Mouse (Mus musculus) spleen, adult 10 weeks (tissue): ENCODE measurements around the gene Ckap2l. TPM values are rescaled to one million over a fixed set of nuclear protein-coding genes. Genes with fewer than 3 reads are reported as not detected.

Experiments used
- polyA plus RNA-seq: library from polyadenylated mRNA; stranded (reverse); fragments of 350-450 nt; fragmentation: Illumina TruSeq; extraction: RNeasy Lipid Tissue Mini Kit (QIAGEN cat#74804); gene quantifications from one replicate; pipeline ENCODE4 v1.2.3, GENCODE M21; 2015; ENCODE audit warnings: low replicate concordance; ENCODE audit not compliant: insufficient read depth

The Ckap2l gene
- polyA plus RNA-seq = 11.6 TPM

DNA sequence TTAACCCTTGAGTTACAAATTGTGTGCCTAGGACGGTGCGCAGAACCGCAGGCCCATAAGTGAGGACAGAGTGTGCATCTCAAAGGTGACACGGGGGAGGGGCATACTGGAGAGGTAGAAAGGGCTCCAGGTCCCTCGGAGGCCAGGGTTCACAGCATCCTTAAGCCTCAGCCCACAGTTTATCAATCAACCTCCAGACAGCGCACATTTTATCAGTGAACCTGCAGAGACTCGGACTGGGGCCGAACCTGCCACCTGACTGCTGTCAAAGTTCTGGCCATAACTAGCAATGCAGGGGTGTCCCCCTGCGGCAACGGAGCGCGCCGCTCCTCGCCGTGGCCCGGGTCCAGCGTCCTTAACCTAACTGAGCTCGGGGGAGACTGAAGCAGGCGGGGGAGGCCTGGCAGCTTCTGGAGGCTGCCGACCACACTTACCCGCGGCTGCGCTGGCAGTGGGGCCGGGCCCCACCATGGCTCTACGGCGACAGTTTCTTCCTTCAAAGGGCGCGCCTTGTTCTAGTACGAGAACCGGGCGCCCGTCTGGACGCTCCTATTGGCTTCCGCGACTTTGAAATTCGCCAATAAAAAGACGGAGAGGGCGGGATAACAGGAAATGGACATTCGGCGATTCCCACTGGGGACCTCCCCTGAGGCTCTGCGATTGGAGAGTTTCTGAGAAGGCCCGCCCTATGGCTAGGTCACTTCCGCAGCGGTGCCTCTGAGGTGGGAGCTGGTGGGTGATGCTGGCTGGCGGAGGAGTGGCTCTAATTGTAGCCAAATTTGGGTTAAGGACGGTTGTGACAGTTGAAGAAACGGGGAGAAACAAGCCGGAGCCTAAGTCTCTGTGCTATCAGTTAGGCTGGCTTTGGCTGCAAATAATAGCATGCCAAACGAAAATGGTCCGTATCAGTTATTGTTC lies at the start of gene Ckap2l:
Ckap2l (minus strand) TSS at position 542 of the 918 bp plus-strand sequence.

DNA sequence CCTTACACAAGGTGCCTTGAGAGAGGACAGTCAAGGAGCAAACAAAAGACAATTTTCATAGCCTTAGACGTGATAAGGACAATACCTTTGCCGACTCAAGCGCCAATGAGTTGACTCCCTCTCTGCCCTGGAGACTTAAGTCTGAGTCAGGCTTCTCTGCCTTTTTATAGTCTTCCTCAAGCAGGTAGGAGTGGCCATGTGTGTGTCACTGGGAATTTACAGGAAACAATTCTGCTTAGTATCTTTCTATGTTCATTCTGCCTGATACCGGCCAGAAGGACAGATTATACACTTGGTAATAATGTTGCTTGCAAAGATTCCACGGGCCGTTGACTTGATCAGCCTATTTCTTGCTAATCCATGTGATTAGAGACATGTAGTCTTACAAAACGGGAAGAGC lies 12.8 kb upstream of the Ckap2l start, which contains the start of gene Il1a:
Il1a (minus strand) TSS at position 137 of the 400 bp plus-strand sequence.

Other genes with a start within 250 kb of the Ckap2l start
- gene Vinac1, start 249.0 kb downstream of the Ckap2l start, polyA plus RNA-seq = not detected
- gene Ttl, start 231.3 kb downstream of the Ckap2l start, polyA plus RNA-seq = 4.3 TPM
- gene Polr1b, start 196.2 kb downstream of the Ckap2l start, polyA plus RNA-seq = 25.6 TPM
- 11.9 TPM for gene Chchd5, start 167.5 kb downstream of the Ckap2l start, polyA plus RNA-seq
- 145 TPM for gene Slc20a1, start 98.4 kb downstream of the Ckap2l start, polyA plus RNA-seq
- gene Il1a, start 12.8 kb upstream of the Ckap2l start, polyA plus RNA-seq = 11.3 TPM
- 56.6 TPM for gene Il1b, start 73.9 kb upstream of the Ckap2l start, polyA plus RNA-seq
- gene F830045P16Rik, start 239.4 kb upstream of the Ckap2l start, polyA plus RNA-seq = not detected